Comparison of ENCODE assay signal across 9 mouse cellular contexts in genomic region chr7:78826682-78827385, GRCm38 (mm10). TPM values are rescaled to one million over a fixed set of nuclear protein-coding genes. Genes with fewer than 3 reads are reported as not detected.
DNase-seq lines count a peak whose midpoint lies in the region; ATAC-seq and TF ChIP-seq lines count a peak whose summit lies in the region.
"Had no signal": no experiment of that assay in that cellular context is flagged by ENCODE, and none has a peak within 500 bp of the region (broad histone marks: within the 10 kb centered on the region; RNA-seq: fewer than 3 reads in every experiment).

No protein-coding gene starts in this region.

- peak; percentile 62; the same call in 1 of the 2 replicates for ATAC-seq in kidney, embryonic 15.5 days (replicated peaks; ENCODE audit: low FRiP score)
- ATAC-seq in midbrain, embryonic 16.5 days, result peak; percentile 73; the same call in 1 of the 2 replicates
- ATAC-seq in erythroblast, adult 5-6 weeks (replicated peaks; ENCODE audit: low FRiP score, poor library complexity, severe bottlenecking), result no peak
- ATAC-seq: Patski had no signal

- WGBS in kidney, embryonic 15.5 days, result 29% methylated on average over 9 of the region's 9 CpGs
- WGBS in kidney, adult 2 months, result 50% methylated on average over 9 of the region's 9 CpGs
- 67% methylated on average over 9 of the region's 9 CpGs for WGBS in hindbrain, embryonic 10.5 days
- 44% methylated on average over 9 of the region's 9 CpGs for WGBS in midbrain, embryonic 16.5 days

- no peak overlapping the region for H3K4me2 ChIP-seq in kidney, embryonic 15.5 days
- H3K4me2 ChIP-seq in midbrain, embryonic 16.5 days (ENCODE audit: low read length), result no peak overlapping the region

- no peaks in the 10 kb centered on the region for H3K9me3 ChIP-seq in kidney, embryonic 15.5 days (replicated peaks)
- no peaks in the 10 kb centered on the region for H3K9me3 ChIP-seq in hindbrain, embryonic 10.5 days
- no peaks in the 10 kb centered on the region for H3K9me3 ChIP-seq in midbrain, embryonic 16.5 days (replicated peaks; ENCODE audit: control insufficient read depth, low read length, poor library complexity, severe bottlenecking)

- peaks cover 11% of the 10 kb centered on the region; the same call in 1 of the 2 replicates for H3K4me1 ChIP-seq in kidney, embryonic 15.5 days
- H3K4me1 ChIP-seq in kidney, adult 2 months (ENCODE audit: control insufficient read depth, insufficient read depth, low read length), result no peaks in the 10 kb centered on the region
- H3K4me1 ChIP-seq in hindbrain, embryonic 10.5 days (replicated peaks), result peaks cover 8% of the 10 kb centered on the region
- peaks cover 6% of the 10 kb centered on the region; the same call in 1 of the 2 replicates for H3K4me1 ChIP-seq in midbrain, embryonic 16.5 days (ENCODE audit: control insufficient read depth, insufficient read depth, low read length)

- H3K27ac ChIP-seq in kidney, embryonic 15.5 days, result no peak overlapping the region
- no peak overlapping the region for H3K27ac ChIP-seq in kidney, adult 2 months (ENCODE audit: insufficient read depth, low read depth, low read length)
- no peak overlapping the region; the same call in 1 of the 2 replicates for H3K27ac ChIP-seq in hindbrain, embryonic 10.5 days
- H3K27ac ChIP-seq in midbrain, embryonic 16.5 days (ENCODE audit: low read length), result peak overlapping the region; percentile 26; the same call in 1 of the 2 replicates

- no peak overlapping the region for H3K4me3 ChIP-seq in kidney, embryonic 15.5 days (replicated peaks)
- H3K4me3 ChIP-seq in kidney, adult 2 months (ENCODE audit: insufficient read depth, low read depth, low read length), result no peak overlapping the region
- no peak overlapping the region for H3K4me3 ChIP-seq in hindbrain, embryonic 10.5 days
- no peak overlapping the region for H3K4me3 ChIP-seq in midbrain, embryonic 16.5 days (ENCODE audit: low read depth, low read length)

- no peak for TF ChIP-seq POLR2A in kidney, adult 2 months (IDR thresholded peaks at IDR 0.05; ENCODE audit: low read depth, low read length)

- no peaks in the 10 kb centered on the region for H3K27me3 ChIP-seq in kidney, embryonic 15.5 days
- H3K27me3 ChIP-seq in kidney, adult 2 months (replicated peaks; ENCODE audit: control insufficient read depth, insufficient read depth, low read length), result no peaks in the 10 kb centered on the region
- H3K27me3 ChIP-seq in hindbrain, embryonic 10.5 days (ENCODE audit: insufficient read depth, poor library complexity, severe bottlenecking), result no peaks in the 10 kb centered on the region
- no peaks in the 10 kb centered on the region for H3K27me3 ChIP-seq in midbrain, embryonic 16.5 days (ENCODE audit: control insufficient read depth, insufficient read depth, low read depth, low read length)
- H3K27me3 ChIP-seq: Patski had no signal

- no peak overlapping the region for H3K9ac ChIP-seq in kidney, embryonic 15.5 days
- no peak overlapping the region for H3K9ac ChIP-seq in midbrain, embryonic 16.5 days (ENCODE audit: low read depth, low read length)

- no peak for TF ChIP-seq CTCF in kidney, adult 2 months (conservative IDR thresholded peaks at IDR 0.05; ENCODE audit: insufficient read depth, insufficient read length, low read depth, low read length)

- no peak for DNase-seq in kidney, adult 2 months
- peak; percentile 41 for DNase-seq in brain, adult 2 months (ENCODE audit: low read depth, low spot score)
- peak; percentile 30 for DNase-seq in hindbrain, embryonic 10.5 days (ENCODE audit: low spot score)
- no peak for DNase-seq in urinary bladder, postnatal 36 days (ENCODE audit: low spot score in 2 of 2)
- no peak for DNase-seq in layer of hippocampus, postnatal 36 days

- H3K36me3 ChIP-seq in kidney, embryonic 15.5 days, result peaks cover 69% of the 10 kb centered on the region
- H3K36me3 ChIP-seq in kidney, adult 2 months (ENCODE audit: control insufficient read depth, insufficient read depth, low read length), result no peaks in the 10 kb centered on the region; the same call in 1 of the 2 replicates
- H3K36me3 ChIP-seq in hindbrain, embryonic 10.5 days, result peaks cover 66% of the 10 kb centered on the region
- peaks cover 9% of the 10 kb centered on the region; the same call in 1 of the 2 replicates for H3K36me3 ChIP-seq in midbrain, embryonic 16.5 days (ENCODE audit: control insufficient read depth, insufficient read depth, low read length)

RNA-seq across cellular contexts. Expression of gene Det1, which starts 20.2 kb away (rescaled TPM):
- 18.5 and 19.1 TPM in 2 replicates for polyA plus RNA-seq in kidney, embryonic 15.5 days (2015; fragmentation: Nextera tagmentation; extraction: Ambion mirVana)
- polyA plus RNA-seq in kidney, adult 2 months (2012; rRNA removed), result 10.6 and 11.2 TPM in 2 replicates
- polyA plus RNA-seq in hindbrain, embryonic 10.5 days (2016; fragmentation: Nextera tagmentation; extraction: Ambion mirVana), result 20.9 and 21.2 TPM in 2 replicates
- polyA plus RNA-seq in midbrain, embryonic 16.5 days (2015; fragmentation: Nextera tagmentation; extraction: Ambion mirVana), result 14.0 and 14.1 TPM in 2 replicates
- total RNA-seq in erythroblast, adult 5-6 weeks (2015; ENCODE audit: low replicate concordance), result 7.3 and 8.6 TPM in 2 replicates
- total RNA-seq in erythroblast, adult 5-6 weeks (2017; ENCODE audit: low replicate concordance), result 3.9 and 6.8 TPM in 2 replicates
- total RNA-seq in layer of hippocampus, postnatal 36 days (2021), result 1 to 10 TPM; 7.0 to 7.6 TPM

RNA-seq across cellular contexts. Expression of gene Mrpl46, which starts 43.5 kb away (rescaled TPM):
- polyA plus RNA-seq in kidney, embryonic 15.5 days (2015; fragmentation: Nextera tagmentation; extraction: Ambion mirVana), result 64.9 and 67.7 TPM in 2 replicates
- 33.7 and 36.5 TPM in 2 replicates for polyA plus RNA-seq in kidney, adult 2 months (2012; rRNA removed)
- 78.3 and 78.5 TPM in 2 replicates for polyA plus RNA-seq in hindbrain, embryonic 10.5 days (2016; fragmentation: Nextera tagmentation; extraction: Ambion mirVana)
- 54.5 and 54.7 TPM in 2 replicates for polyA plus RNA-seq in midbrain, embryonic 16.5 days (2015; fragmentation: Nextera tagmentation; extraction: Ambion mirVana)
- 12.1 and 14.8 TPM in 2 replicates for total RNA-seq in erythroblast, adult 5-6 weeks (2015; ENCODE audit: low replicate concordance)
- total RNA-seq in erythroblast, adult 5-6 weeks (2017; ENCODE audit: low replicate concordance), result 4.4 and 9.3 TPM in 2 replicates
- 10 to 100 TPM; 29.9 to 30.4 TPM for total RNA-seq in layer of hippocampus, postnatal 36 days (2021)

RNA-seq across cellular contexts. Expression of gene Mrps11, which starts 43.9 kb away (rescaled TPM):
- polyA plus RNA-seq in kidney, embryonic 15.5 days (2015; fragmentation: Nextera tagmentation; extraction: Ambion mirVana), result 73.8 and 80.9 TPM in 2 replicates
- polyA plus RNA-seq in kidney, adult 2 months (2012; rRNA removed), result 60.6 and 69.4 TPM in 2 replicates
- polyA plus RNA-seq in hindbrain, embryonic 10.5 days (2016; fragmentation: Nextera tagmentation; extraction: Ambion mirVana), result 85.3 and 91.7 TPM in 2 replicates
- polyA plus RNA-seq in midbrain, embryonic 16.5 days (2015; fragmentation: Nextera tagmentation; extraction: Ambion mirVana), result 61.9 and 69.2 TPM in 2 replicates
- 3.3 and 5.2 TPM in 2 replicates for total RNA-seq in erythroblast, adult 5-6 weeks (2015; ENCODE audit: low replicate concordance)
- 10.3 and 11.4 TPM in 2 replicates for total RNA-seq in erythroblast, adult 5-6 weeks (2017; ENCODE audit: low replicate concordance)
- 10 to 100 TPM; 36.2 to 38.8 TPM for total RNA-seq in layer of hippocampus, postnatal 36 days (2021)

Comparison
In these comparisons a context has a peak if more than half of its experiments do, and no peak if none do; other contexts are left out.
1. DNase-seq: peak in brain, adult 2 months (single experiment) and hindbrain, embryonic 10.5 days (single experiment); none in kidney, adult 2 months (single experiment), urinary bladder, postnatal 36 days (0 of 2) and layer of hippocampus, postnatal 36 days (0 of 2).